Mouse (Mus musculus): ENCODE results near the gene Fbxw17. TPM values are rescaled to one million over a fixed set of nuclear protein-coding genes. Genes with fewer than 3 reads are reported as not detected.
"Not testable (repeated sequence)": the region's sequence is repeated elsewhere in the genome, so short reads cannot be mapped to it uniquely, and the experiment has no call there.

Fbxw17 gene
- polyA plus RNA-seq (2016; fragmentation: Nextera tagmentation; extraction: Ambion mirVana), result 33.6 and 36.4 TPM in 2 replicates

GRCm38 (mm10) chr13:50417389-50418183 is at the start of gene Fbxw17:
Gene Fbxw17 (plus strand): TSS chr13:50417864.
- H3K9me3 ChIP-seq, result no peaks in the 10 kb centered on the region
- no peak within 1 kb of the TSS for H3K27ac ChIP-seq (replicated peaks)
- H3K9ac ChIP-seq (replicated peaks), result peak within 1 kb of the TSS; percentile 89
- H3K4me1 ChIP-seq, result peaks cover 10% of the 10 kb centered on the region
- H3K4me2 ChIP-seq (replicated peaks), result peak within 1 kb of the TSS; percentile 78
- ATAC-seq (ENCODE audit: low FRiP score, low read depth), result peak; percentile 97
- 14% methylated on average over 30 of the region's 35 CpGs for WGBS
- H3K27me3 ChIP-seq, result no peaks in the 10 kb centered on the region
- peaks cover 19% of the 10 kb centered on the region for H3K36me3 ChIP-seq
- peak within 1 kb of the TSS; percentile 85 for H3K4me3 ChIP-seq

GRCm38 (mm10) chr13:50372934-50373705 is 44.5 kb upstream of the Fbxw17 start:
- ATAC-seq (ENCODE audit: low FRiP score, low read depth); H3K9ac ChIP-seq (replicated peaks); H3K9me3 ChIP-seq; H3K4me3 ChIP-seq; H3K36me3 ChIP-seq; H3K4me1 ChIP-seq; H3K27ac ChIP-seq (replicated peaks); H3K4me2 ChIP-seq (replicated peaks); H3K27me3 ChIP-seq: not testable (repeated sequence)
- 81% methylated on average over 5 of the region's 5 CpGs for WGBS

- H3K27me3 ChIP-seq; H3K4me2 ChIP-seq (replicated peaks); H3K36me3 ChIP-seq; H3K9ac ChIP-seq (replicated peaks); H3K9me3 ChIP-seq; H3K27ac ChIP-seq (replicated peaks); H3K4me3 ChIP-seq; H3K4me1 ChIP-seq; ATAC-seq (ENCODE audit: low FRiP score, low read depth): not testable (repeated sequence)
Observed at GRCm38 (mm10) chr13:50389146-50389545, 28.5 kb upstream of the Fbxw17 start.

GRCm38 (mm10) chr13:50418421-50418820 is 757 bp downstream of the Fbxw17 start:
- Histone ChIP-seq H3K27me3 (no peaks in the 10 kb centered on the region), H3K4me3 (peak overlapping the region; percentile 85), H3K4me2 (replicated peaks) (peak overlapping the region; percentile 78), H3K27ac (replicated peaks) (no peak overlapping the region), H3K9me3 (no peaks in the 10 kb centered on the region), H3K4me1 (peaks cover 10% of the 10 kb centered on the region), H3K9ac (replicated peaks) (peak overlapping the region; percentile 89), H3K36me3 (peaks cover 27% of the 10 kb centered on the region)
- 44% methylated on average over 3 of the region's 3 CpGs for WGBS
- 0 out of 2 replicates have a peak, but pooled peaks have one; percentile 10 for ATAC-seq (ENCODE audit: low FRiP score, low read depth)

GRCm38 (mm10) chr13:50423625-50424209 is 6.1 kb downstream of the Fbxw17 start:
- peaks cover 79% of the 10 kb centered on the region for H3K36me3 ChIP-seq

GRCm38 (mm10) chr13:50424517-50424916 is 6.9 kb downstream of the Fbxw17 start:
- Histone ChIP-seq H3K4me2 (replicated peaks) (no peak overlapping the region), H3K27ac (replicated peaks) (no peak overlapping the region), H3K9me3 (no peaks in the 10 kb centered on the region), H3K36me3 (peaks cover 87% of the 10 kb centered on the region), H3K9ac (replicated peaks) (no peak overlapping the region), H3K4me1 (no peaks in the 10 kb centered on the region), H3K4me3 (no peak overlapping the region), H3K27me3 (no peaks in the 10 kb centered on the region)
- WGBS, result 94% methylated on average over 2 of the region's 2 CpGs
- ATAC-seq (ENCODE audit: low FRiP score, low read depth), result no peak

More at GRCm38 (mm10) chr13:50423625-50424209, 6.1 kb downstream of the Fbxw17 start:
- Histone ChIP-seq H3K4me1 (peaks cover 4% of the 10 kb centered on the region), H3K27me3 (no peaks in the 10 kb centered on the region), H3K4me2 (replicated peaks) (no peak overlapping the region), H3K27ac (replicated peaks) (no peak overlapping the region), H3K9ac (replicated peaks) (no peak overlapping the region), H3K9me3 (no peaks in the 10 kb centered on the region), H3K4me3 (no peak overlapping the region)
- 91% methylated on average over 8 of the region's 8 CpGs for WGBS
- ATAC-seq (ENCODE audit: low FRiP score, low read depth), result no peak

- peaks cover 90% of the 10 kb centered on the region for H3K36me3 ChIP-seq
- 0 out of 2 replicates have a peak, but pooled peaks have one; percentile 6 for ATAC-seq (ENCODE audit: low FRiP score, low read depth)
- H3K27ac ChIP-seq (replicated peaks), result no peak overlapping the region
- H3K4me3 ChIP-seq, result no peak overlapping the region
- H3K9ac ChIP-seq (replicated peaks), result no peak overlapping the region
- H3K4me2 ChIP-seq (replicated peaks), result no peak overlapping the region
- 91% methylated on average over 4 of the region's 4 CpGs for WGBS
- H3K27me3 ChIP-seq, result no peaks in the 10 kb centered on the region
- no peaks in the 10 kb centered on the region for H3K9me3 ChIP-seq
- no peaks in the 10 kb centered on the region for H3K4me1 ChIP-seq
Observed at GRCm38 (mm10) chr13:50426686-50427085, 9.0 kb downstream of the Fbxw17 start.

- Histone ChIP-seq H3K27me3 (no peaks in the 10 kb centered on the region), H3K36me3 (no peaks in the 10 kb centered on the region), H3K27ac (replicated peaks) (no peak within 1 kb of the TSS), H3K4me1 (peaks cover 2% of the 10 kb centered on the region; the same call in 1 of the 2 replicates), H3K9me3 (no peaks in the 10 kb centered on the region), H3K4me3 (no peak within 1 kb of the TSS), H3K4me2 (replicated peaks) (no peak within 1 kb of the TSS), H3K9ac (replicated peaks) (no peak within 1 kb of the TSS)
- no peak for ATAC-seq (ENCODE audit: low FRiP score, low read depth)
- WGBS, result 87% methylated on average over 2 of the region's 2 CpGs
Observed at GRCm38 (mm10) chr13:50443812-50444211, 26.1 kb downstream of the Fbxw17 start, which contains the start of gene Gm47429. Gene Gm47429 (minus strand): TSS chr13:50443912.

- Histone ChIP-seq H3K36me3 (no peaks in the 10 kb centered on the region), H3K9me3 (no peaks in the 10 kb centered on the region), H3K4me1 (peaks cover 2% of the 10 kb centered on the region; the same call in 1 of the 2 replicates), H3K4me2 (replicated peaks) (no peak overlapping the region), H3K4me3 (no peak overlapping the region), H3K27ac (replicated peaks) (no peak overlapping the region), H3K27me3 (no peaks in the 10 kb centered on the region), H3K9ac (replicated peaks) (no peak overlapping the region)
- no peak for ATAC-seq (ENCODE audit: low FRiP score, low read depth)
- 73% methylated on average over 4 of the region's 4 CpGs for WGBS
Observed at GRCm38 (mm10) chr13:50445261-50445660, 27.6 kb downstream of the Fbxw17 start.

- not testable (repeated sequence) for H3K9me3 ChIP-seq; ATAC-seq (ENCODE audit: low FRiP score, low read depth); H3K27me3 ChIP-seq; H3K9ac ChIP-seq (replicated peaks); H3K36me3 ChIP-seq; H3K27ac ChIP-seq (replicated peaks); H3K4me3 ChIP-seq; H3K4me1 ChIP-seq; H3K4me2 ChIP-seq (replicated peaks)
- 76% methylated on average over 9 of the region's 9 CpGs for WGBS
Observed at GRCm38 (mm10) chr13:50452266-50452665, 34.6 kb downstream of the Fbxw17 start.

GRCm38 (mm10) chr13:50453426-50453825 is 35.8 kb downstream of the Fbxw17 start:
- H3K9ac ChIP-seq (replicated peaks), result no peak overlapping the region
- ATAC-seq (ENCODE audit: low FRiP score, low read depth), result no peak
- H3K27ac ChIP-seq (replicated peaks), result no peak overlapping the region
- no peaks in the 10 kb centered on the region for H3K36me3 ChIP-seq
- no peaks in the 10 kb centered on the region for H3K27me3 ChIP-seq
- H3K9me3 ChIP-seq, result no peaks in the 10 kb centered on the region
- 35% methylated on average over 4 of the region's 4 CpGs for WGBS
- no peaks in the 10 kb centered on the region for H3K4me1 ChIP-seq
- H3K4me3 ChIP-seq, result no peak overlapping the region
- no peak overlapping the region for H3K4me2 ChIP-seq (replicated peaks)

GRCm38 (mm10) chr13:50460433-50460832 is 42.8 kb downstream of the Fbxw17 start:
- H3K4me1 ChIP-seq; H3K9ac ChIP-seq (replicated peaks); H3K4me2 ChIP-seq (replicated peaks); H3K27me3 ChIP-seq; H3K9me3 ChIP-seq; ATAC-seq (ENCODE audit: low FRiP score, low read depth); H3K4me3 ChIP-seq; H3K36me3 ChIP-seq; H3K27ac ChIP-seq (replicated peaks): not testable (repeated sequence)
- WGBS, result 70% methylated on average over 2 of the region's 2 CpGs
